Mouse (Mus musculus) limb, embryonic 12.5 days (tissue): Measurements from ENCODE around the gene Rap1gds1. TPM values are rescaled to one million over a fixed set of nuclear protein-coding genes. Genes with fewer than 3 reads are reported as not detected.

ENCODE experiments used
- ATAC-seq: fragments of 200-750 bp; cut with Nextera tagmentation; 2 replicates; pipeline ENCODE4 v1.8.0; 2017; ENCODE audit warnings: low read depth, moderate TSS enrichment; ENCODE audit not compliant: insufficient number of reproducible peaks, insufficient read depth, low FRiP score, low TSS enrichment
- H3K27ac ChIP-seq: fragments of 300-500 bp; sonication (generic); 2 replicates; pipeline ENCODE4 v1.5.1; 2016; ENCODE audit warnings: mild to moderate bottlenecking, moderate library complexity
- H3K27me3 ChIP-seq: fragments of 300-500 bp; sonication (generic); 2 replicates; pipeline ENCODE4 v1.6.1; 2016; ENCODE audit warnings: mild to moderate bottlenecking, moderate library complexity
- H3K36me3 ChIP-seq: fragments of 300-500 bp; sonication (generic); 2 replicates; pipeline ENCODE4 v1.6.1; 2016; ENCODE audit warnings: mild to moderate bottlenecking, moderate library complexity
- H3K4me1 ChIP-seq: fragments of 300-500 bp; sonication (generic); replicated peaks from 2 replicates; pipeline ENCODE4 v1.6.1; 2016
- H3K4me2 ChIP-seq: fragments of 300-500 bp; sonication (generic); 2 replicates; pipeline ENCODE4 v1.6.1; 2016; ENCODE audit warnings: mild to moderate bottlenecking, moderate library complexity
- H3K4me3 ChIP-seq: fragments of 300-500 bp; sonication (generic); replicated peaks from 2 replicates; pipeline ENCODE4 v1.5.1; 2016; ENCODE audit warnings: mild to moderate bottlenecking
- H3K9ac ChIP-seq: fragments of 300-500 bp; sonication (generic); replicated peaks from 2 replicates; pipeline ENCODE4 v1.6.1; 2016; ENCODE audit warnings: mild to moderate bottlenecking, moderate library complexity
- H3K9me3 ChIP-seq: fragments of 300-500 bp; sonication (generic); 2 replicates; pipeline ENCODE4 v1.6.1; 2016; ENCODE audit warnings: mild to moderate bottlenecking, moderate library complexity
- WGBS: fragments of 180-500 bp; shearing (Covaris S2); methylation state at CpG from one replicate; pipeline ENCODE4 v1.1.7; 2016; 5-methylcytosine and 5-hydroxymethylcytosine counted together
- polyA plus RNA-seq: library from polyadenylated mRNA; unstranded; fragments of >200 nt; fragmentation: Nextera tagmentation; extraction: Ambion mirVana; gene quantifications from 2 replicates; pipeline ENCODE4 v1.2.1, GENCODE M21; 2016

Gene Rap1gds1
- polyA plus RNA-seq, 1 experiment from 2014 or later, result 52.3 TPM

DNA sequence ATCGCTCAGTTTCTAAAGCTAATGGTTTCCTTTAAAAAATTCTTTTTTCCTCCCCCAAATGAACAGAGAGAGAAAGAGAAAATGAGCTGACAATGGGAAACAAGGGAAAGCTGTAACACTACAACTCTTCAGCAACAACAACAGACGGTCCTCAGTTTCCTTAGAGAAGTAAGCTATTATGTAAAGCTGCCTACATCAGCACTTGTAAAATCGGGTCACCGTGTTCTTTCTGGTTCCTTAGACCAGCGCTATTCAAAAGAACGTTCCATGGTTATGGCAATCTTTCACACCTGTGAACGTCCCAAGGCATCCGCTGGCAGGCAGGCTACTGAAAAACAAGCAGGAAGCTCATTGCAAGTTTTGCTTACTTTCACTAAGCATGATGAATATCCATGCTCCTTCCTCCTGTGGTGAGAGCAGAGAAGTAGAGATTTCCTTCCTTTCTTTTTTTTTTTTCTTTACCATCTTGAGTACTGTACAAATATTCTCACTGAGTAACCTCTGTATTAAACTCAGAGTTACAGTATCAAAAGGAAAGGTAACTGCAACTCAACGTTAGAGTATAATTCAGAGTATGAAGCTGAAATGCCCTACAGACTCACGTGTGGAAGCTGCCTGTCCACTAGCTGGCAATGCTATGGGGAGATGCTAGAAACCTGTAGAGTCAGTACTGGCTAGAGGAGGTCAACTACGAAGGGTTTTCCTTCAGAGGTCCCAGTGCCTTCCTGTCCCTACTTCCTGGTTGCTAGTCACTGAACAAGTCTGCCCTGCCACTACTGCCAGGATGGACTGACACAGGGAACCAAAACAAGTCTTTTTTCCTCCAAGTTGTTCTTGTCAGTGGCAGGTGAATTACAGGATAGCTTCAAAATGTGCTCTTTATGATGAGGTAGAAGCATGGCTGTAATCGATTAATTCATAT lies 26.0 kb downstream of the Rap1gds1 start:
- H3K36me3 ChIP-seq, result peaks cover 23% of the 10 kb centered on the region; the same call in 1 of the 2 replicates
- ATAC-seq, result no peak
- WGBS, result 90% methylated on average over 12 of the region's 12 CpGs

GRCm38 (mm10) chr3:139042433-139042854 lies 32.6 kb downstream of the Rap1gds1 start:
- 87% methylated on average over 3 of the region's 3 CpGs for WGBS
- no peaks in the 10 kb centered on the region for H3K27me3 ChIP-seq

More for the DNA sequence above, 26.0 kb downstream of the Rap1gds1 start:
- H3K27me3 ChIP-seq, result no peaks in the 10 kb centered on the region
- H3K4me2 ChIP-seq, result no peak overlapping the region
- H3K9me3 ChIP-seq, result no peaks in the 10 kb centered on the region
- no peak overlapping the region for H3K9ac ChIP-seq
- H3K4me3 ChIP-seq, result no peak overlapping the region
- no peaks in the 10 kb centered on the region for H3K4me1 ChIP-seq
- no peak overlapping the region for H3K27ac ChIP-seq

DNA sequence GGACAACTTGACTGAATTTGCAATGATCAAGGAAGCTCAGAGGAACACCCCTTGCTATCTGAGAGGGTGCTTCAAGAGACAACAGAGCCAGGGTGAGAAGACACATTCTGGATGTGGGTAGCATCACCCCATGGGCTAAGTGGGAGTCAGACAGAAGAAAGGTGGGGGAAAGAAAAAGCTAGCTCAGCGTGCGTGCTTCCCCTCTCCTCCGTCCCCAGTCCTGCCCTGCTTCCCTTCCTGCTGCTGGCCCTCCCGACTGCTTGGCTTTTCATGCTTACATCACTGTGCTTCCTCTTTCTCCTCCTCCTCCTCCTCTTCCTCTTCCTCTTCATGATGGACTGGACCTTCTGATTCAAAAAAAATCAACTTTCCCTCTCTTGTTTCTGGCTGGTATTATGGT lies 33.1 kb downstream of the Rap1gds1 start:
- Histone ChIP-seq H3K4me1 (no peaks in the 10 kb centered on the region; the same call in 1 of the 2 replicates), H3K27me3 (no peaks in the 10 kb centered on the region), H3K27ac (no peak overlapping the region), H3K36me3 (peaks cover 10% of the 10 kb centered on the region; the same call in 1 of the 2 replicates), H3K4me2 (no peak overlapping the region), H3K9me3 (0 out of 2 replicates have a peak, but pooled peaks cover 4% of the 10 kb centered on the region), H3K4me3 (no peak overlapping the region), H3K9ac (no peak overlapping the region)
- WGBS, result 77% methylated on average over 4 of the region's 4 CpGs
- ATAC-seq, result no peak

More at GRCm38 (mm10) chr3:139042433-139042854, 32.6 kb downstream of the Rap1gds1 start:
- Histone ChIP-seq H3K36me3 (peaks cover 10% of the 10 kb centered on the region; the same call in 1 of the 2 replicates), H3K4me3 (no peak overlapping the region), H3K27ac (no peak overlapping the region), H3K4me1 (no peaks in the 10 kb centered on the region; the same call in 1 of the 2 replicates), H3K9ac (no peak overlapping the region), H3K4me2 (no peak overlapping the region), H3K9me3 (0 out of 2 replicates have a peak, but pooled peaks cover 4% of the 10 kb centered on the region)
- no peak for ATAC-seq

DNA sequence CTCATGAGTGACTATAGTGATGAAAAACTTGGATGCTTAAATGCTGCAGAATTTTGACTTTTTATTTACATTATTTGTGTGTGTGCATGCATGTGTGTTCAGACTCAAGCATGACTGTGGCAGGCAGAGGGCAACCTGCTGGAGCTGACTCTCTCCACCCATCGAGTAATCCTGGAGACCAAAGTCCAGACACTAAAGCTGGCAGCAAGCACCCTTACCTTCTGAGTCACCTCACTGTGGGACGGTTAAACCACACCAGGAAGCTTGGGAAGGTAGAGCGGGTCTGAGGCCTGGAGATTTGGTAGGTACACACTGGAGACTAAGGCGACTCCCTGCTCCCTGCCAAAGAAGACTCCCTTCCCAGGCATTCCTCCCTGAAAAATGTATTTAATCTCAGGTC lies 38.0 kb downstream of the Rap1gds1 start:
- H3K4me1 ChIP-seq, result no peaks in the 10 kb centered on the region
- no peak overlapping the region for H3K4me2 ChIP-seq
- H3K36me3 ChIP-seq, result peaks cover 4% of the 10 kb centered on the region; the same call in 1 of the 2 replicates
- H3K27ac ChIP-seq, result no peak overlapping the region
- 94% methylated on average over 4 of the region's 4 CpGs for WGBS
- no peak overlapping the region for H3K4me3 ChIP-seq
- no peak for ATAC-seq
- no peaks in the 10 kb centered on the region for H3K27me3 ChIP-seq
- H3K9me3 ChIP-seq, result 0 out of 2 replicates have a peak, but pooled peaks cover 4% of the 10 kb centered on the region
- no peak overlapping the region for H3K9ac ChIP-seq

DNA sequence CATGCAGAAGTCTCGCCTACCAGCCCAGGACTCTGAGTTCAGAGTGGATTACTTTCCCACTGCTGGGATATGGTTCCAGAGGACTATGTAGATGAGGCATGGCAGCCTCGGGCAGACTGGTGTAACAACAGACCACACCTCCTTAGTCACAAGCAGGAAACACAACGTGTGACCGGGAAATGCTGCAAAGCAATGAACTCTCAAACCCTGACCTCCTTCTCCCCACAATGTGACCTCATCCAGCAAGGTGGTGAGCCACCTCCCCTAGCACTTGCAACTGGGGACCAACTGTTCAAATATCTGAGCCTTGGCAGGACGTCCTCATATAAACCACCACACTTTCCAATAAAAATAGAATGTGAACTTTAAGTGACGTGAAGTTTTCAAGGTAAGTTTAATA lies 41.8 kb downstream of the Rap1gds1 start:
- Histone ChIP-seq H3K4me3 (no peak overlapping the region), H3K36me3 (peaks cover 4% of the 10 kb centered on the region; the same call in 1 of the 2 replicates), H3K27ac (no peak overlapping the region), H3K9ac (no peak overlapping the region), H3K4me2 (no peak overlapping the region), H3K9me3 (no peaks in the 10 kb centered on the region), H3K4me1 (0 out of 2 replicates have a peak, but pooled peaks cover 3% of the 10 kb centered on the region), H3K27me3 (no peaks in the 10 kb centered on the region)
- 66% methylated on average over 6 of the region's 6 CpGs for WGBS
- ATAC-seq, result peak; percentile 47; the same call in 1 of the 2 replicates

GRCm38 (mm10) chr3:139030644-139031227 lies 44.3 kb downstream of the Rap1gds1 start:
- H3K36me3 ChIP-seq, result no peaks in the 10 kb centered on the region; the same call in 1 of the 2 replicates
- 0 out of 2 replicates have a peak, but pooled peaks cover 3% of the 10 kb centered on the region for H3K4me1 ChIP-seq
- H3K9ac ChIP-seq, result no peak overlapping the region
- 72% methylated on average over 4 of the region's 4 CpGs for WGBS
- no peaks in the 10 kb centered on the region for H3K9me3 ChIP-seq
- H3K4me3 ChIP-seq, result no peak overlapping the region
- H3K4me2 ChIP-seq, result no peak overlapping the region
- no peak for ATAC-seq
- no peak overlapping the region for H3K27ac ChIP-seq
- H3K27me3 ChIP-seq, result no peaks in the 10 kb centered on the region

DNA sequence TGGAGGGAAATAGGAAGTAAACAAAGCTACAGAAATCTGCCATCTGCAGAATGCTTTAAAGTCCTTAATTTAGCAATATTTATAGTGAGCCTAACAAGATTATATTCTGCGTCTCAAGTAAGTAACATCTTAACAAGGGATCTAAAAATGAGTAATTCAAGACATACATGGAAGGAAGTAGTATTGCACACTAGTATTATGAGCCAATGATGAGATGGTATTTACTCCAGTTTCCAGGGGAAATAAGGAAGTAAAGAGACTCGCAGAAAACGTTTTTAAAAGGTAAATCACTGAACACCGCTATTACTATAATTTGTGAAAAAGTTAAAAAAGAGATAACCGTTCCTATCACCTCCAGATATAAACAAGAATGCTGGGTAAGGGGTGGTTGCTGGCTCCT lies 49.9 kb downstream of the Rap1gds1 start:
- 78% methylated on average over 5 of the region's 5 CpGs for WGBS
- Histone ChIP-seq H3K36me3 (peaks cover 4% of the 10 kb centered on the region; the same call in 1 of the 2 replicates), H3K4me1 (no peaks in the 10 kb centered on the region; the same call in 1 of the 2 replicates), H3K9ac (no peak overlapping the region), H3K9me3 (no peaks in the 10 kb centered on the region), H3K4me2 (no peak overlapping the region), H3K27me3 (no peaks in the 10 kb centered on the region), H3K27ac (no peak overlapping the region), H3K4me3 (no peak overlapping the region)
- no peak for ATAC-seq

DNA sequence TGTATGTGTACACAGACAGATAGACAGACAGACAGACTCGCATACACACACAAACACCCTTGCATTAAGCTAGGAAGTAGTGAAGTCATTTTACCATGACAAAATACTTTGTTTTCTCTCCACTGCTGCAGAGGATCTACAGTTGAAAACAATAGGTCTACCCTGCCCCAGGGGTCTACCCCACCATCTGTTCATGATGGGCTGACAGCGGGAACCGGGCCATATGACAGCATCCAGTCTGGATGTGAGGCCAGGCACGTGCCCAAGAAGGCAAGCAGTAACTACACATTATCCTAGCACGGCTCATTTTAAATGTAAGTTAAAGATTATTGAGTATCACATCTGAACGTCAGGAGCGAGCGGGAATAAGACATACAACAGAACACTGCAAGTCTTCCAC lies 51.4 kb downstream of the Rap1gds1 start:
- no peaks in the 10 kb centered on the region for H3K9me3 ChIP-seq
- no peak overlapping the region for H3K4me2 ChIP-seq
- no peaks in the 10 kb centered on the region; the same call in 1 of the 2 replicates for H3K4me1 ChIP-seq
- H3K27ac ChIP-seq, result no peak overlapping the region
- no peak; the same call in 1 of the 2 replicates for ATAC-seq
- no peak overlapping the region for H3K9ac ChIP-seq
- no peak overlapping the region for H3K4me3 ChIP-seq
- WGBS, result 83% methylated on average over 8 of the region's 8 CpGs
- H3K27me3 ChIP-seq, result no peaks in the 10 kb centered on the region
- H3K36me3 ChIP-seq, result peaks cover 4% of the 10 kb centered on the region; the same call in 1 of the 2 replicates

GRCm38 (mm10) chr3:139012352-139012751 lies 62.6 kb downstream of the Rap1gds1 start:
- no peaks in the 10 kb centered on the region for H3K4me1 ChIP-seq
- no peak overlapping the region for H3K4me3 ChIP-seq
- H3K27ac ChIP-seq, result no peak overlapping the region
- WGBS, result 82% methylated on average over 9 of the region's 9 CpGs
- no peak overlapping the region for H3K9ac ChIP-seq
- H3K36me3 ChIP-seq, result peaks cover 16% of the 10 kb centered on the region
- no peaks in the 10 kb centered on the region for H3K27me3 ChIP-seq
- H3K4me2 ChIP-seq, result no peak overlapping the region
- H3K9me3 ChIP-seq, result no peaks in the 10 kb centered on the region
- ATAC-seq, result no peak

GRCm38 (mm10) chr3:139005669-139006068 lies 69.3 kb downstream of the Rap1gds1 start:
- peaks cover 11% of the 10 kb centered on the region for H3K4me1 ChIP-seq
- H3K27me3 ChIP-seq, result no peaks in the 10 kb centered on the region
- no peak overlapping the region for H3K9ac ChIP-seq
- no peak overlapping the region for H3K27ac ChIP-seq
- H3K4me2 ChIP-seq, result no peak overlapping the region
- no peak overlapping the region for H3K4me3 ChIP-seq
- H3K9me3 ChIP-seq, result no peaks in the 10 kb centered on the region
- H3K36me3 ChIP-seq, result no peaks in the 10 kb centered on the region; the same call in 1 of the 2 replicates
- ATAC-seq, result no peak; the same call in 1 of the 2 replicates

GRCm38 (mm10) chr3:139002774-139003173 lies 72.2 kb downstream of the Rap1gds1 start:
- no peak overlapping the region for H3K4me2 ChIP-seq
- no peak overlapping the region for H3K4me3 ChIP-seq
- H3K27ac ChIP-seq, result no peak overlapping the region
- 79% methylated on average over 6 of the region's 6 CpGs for WGBS
- no peak overlapping the region for H3K9ac ChIP-seq
- H3K36me3 ChIP-seq, result peaks cover 1% of the 10 kb centered on the region; the same call in 1 of the 2 replicates
- ATAC-seq, result no peak
- H3K4me1 ChIP-seq, result peaks cover 11% of the 10 kb centered on the region
- H3K27me3 ChIP-seq, result no peaks in the 10 kb centered on the region
- H3K9me3 ChIP-seq, result no peaks in the 10 kb centered on the region
